Mouse (Mus musculus) forebrain, postnatal 0 days (tissue): ENCODE data around the gene Mertk. TPM values are rescaled to one million over a fixed set of nuclear protein-coding genes. Genes with fewer than 3 reads are reported as not detected.

Source experiments
- ATAC-seq: fragments of 200-750 bp; cut with Nextera tagmentation; 2 replicates; pipeline ENCODE4 v1.8.0; 2017; ENCODE audit warnings: mild to moderate bottlenecking, moderate library complexity
- DNase-seq: peaks from one replicate; pipeline ENCODE4 v3.0.0-alpha.2; 2015
- H3K27ac ChIP-seq: fragments of 300-500 bp; sonication (generic); 2 replicates; pipeline ENCODE4 v1.5.1; 2014; ENCODE audit warnings: low read depth, mild to moderate bottlenecking, antibody characterized with exemption, low read length, moderate library complexity, mixed read lengths
- H3K27me3 ChIP-seq: fragments of 300-500 bp; sonication (generic); 2 replicates; pipeline ENCODE4 v1.6.1; 2014; ENCODE audit warnings: mild to moderate bottlenecking, low read length, mixed read lengths; ENCODE audit not compliant: insufficient read depth
- H3K36me3 ChIP-seq: fragments of 300-500 bp; sonication (generic); 2 replicates; pipeline ENCODE4 v1.6.1; 2014; ENCODE audit warnings: mild to moderate bottlenecking, moderate library complexity; ENCODE audit not compliant: insufficient read depth
- H3K4me1 ChIP-seq: fragments of 300-500 bp; sonication (generic); 2 replicates; pipeline ENCODE4 v1.6.1; 2014; ENCODE audit warnings: antibody characterized with exemption; ENCODE audit not compliant: insufficient read depth
- H3K4me2 ChIP-seq: fragments of 300-500 bp; sonication (generic); 2 replicates; pipeline ENCODE4 v1.6.1; 2014; ENCODE audit warnings: low read depth, mild to moderate bottlenecking, moderate library complexity
- H3K4me3 ChIP-seq: fragments of 300-500 bp; sonication (generic); 2 replicates; pipeline ENCODE4 v1.5.1; 2014; ENCODE audit warnings: low read depth, low read length, mixed read lengths
- H3K9ac ChIP-seq: fragments of 300-500 bp; sonication (generic); 2 replicates; pipeline ENCODE4 v1.6.1; 2014; ENCODE audit warnings: mild to moderate bottlenecking
- H3K9me3 ChIP-seq: fragments of 300-500 bp; sonication (generic); 2 replicates; pipeline ENCODE4 v1.6.1; 2016; ENCODE audit warnings: low read length
- CTCF ChIP-seq: sonication (generic); IDR thresholded peaks from 2 replicates; pipeline ENCODE4 v1.5.1; 2016; ENCODE audit warnings: antibody characterized with exemption, control low read depth, low read depth
- whole genome bisulfite sequencing: fragments of 180-500 bp; shearing (Covaris S2); extraction: QIAGEN DNeasy Blood & Tissue Kit; methylation state at CpG from one replicate; pipeline ENCODE4 v1.1.7; 2014; 5-methylcytosine and 5-hydroxymethylcytosine counted together
- polyA plus RNA-seq: library from polyadenylated mRNA; unstranded; fragments of >200 nt; fragmentation: Nextera tagmentation; extraction: Ambion mirVana; gene quantifications from 2 replicates; pipeline ENCODE4 v1.2.1, GENCODE M21; 2015
- total RNA-seq: library from RNA; depleted of rRNA; stranded (reverse); fragments of >200 nt; gene quantifications from 2 replicates; pipeline ENCODE4 v1.2.3, GENCODE M21; 2014

Gene Mertk
- total and polyA plus RNA-seq, 2 experiments from 2014 or later: 1.7 to 6.1 TPM

DNA sequence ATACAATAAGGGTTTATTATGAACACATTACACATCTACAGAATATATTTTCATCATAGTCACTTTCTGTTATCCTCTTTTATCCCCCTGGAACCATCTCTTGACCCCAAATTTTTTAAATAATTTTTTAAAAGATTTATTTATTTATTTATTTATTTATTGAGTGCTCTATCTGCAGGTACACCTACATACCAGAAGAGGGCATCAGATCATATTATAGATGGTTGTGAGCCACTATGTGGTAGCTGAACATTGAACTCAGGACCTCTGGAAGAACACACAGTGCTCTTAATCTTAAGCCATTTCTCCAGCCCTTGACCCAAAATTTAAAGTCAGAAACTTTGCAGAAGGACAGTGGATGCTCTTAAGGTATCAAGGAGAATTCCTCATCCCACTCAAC, 4.2 kb upstream of the Mertk start:
- Histone ChIP-seq H3K4me2 (no peak overlapping the region), H3K36me3 (no peaks in the 10 kb centered on the region), H3K9ac (no peak overlapping the region), H3K9me3 (no peaks in the 10 kb centered on the region), H3K4me3 (no peak overlapping the region), H3K27me3 (peaks cover 26% of the 10 kb centered on the region), H3K4me1 (no peaks in the 10 kb centered on the region; the same call in 1 of the 2 replicates), H3K27ac (no peak overlapping the region)
- no peak for TF ChIP-seq CTCF
- DNase-seq: no peak
- no peak for ATAC-seq

DNA sequence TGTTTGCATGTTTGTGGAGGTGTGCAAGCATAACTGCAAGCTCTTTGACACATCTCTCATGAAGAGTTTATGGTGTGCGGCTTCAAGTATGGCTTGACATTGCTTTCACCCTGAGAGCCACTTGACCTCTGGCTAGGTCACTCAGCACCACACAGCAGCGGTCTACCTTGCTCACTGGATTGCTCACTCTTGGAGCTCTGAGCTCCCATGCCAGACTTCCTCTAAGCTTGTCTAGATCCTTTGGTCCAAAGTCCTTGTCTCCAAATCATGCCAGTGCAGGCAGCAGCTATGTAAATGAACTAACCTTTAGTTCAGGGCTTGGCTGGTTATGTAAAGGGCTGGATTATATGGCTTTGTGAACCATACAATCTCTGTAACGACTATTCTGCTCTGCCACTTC, 2.3 kb upstream of the Mertk start:
- no peak for TF ChIP-seq CTCF
- H3K4me3 ChIP-seq: no peak overlapping the region
- ATAC-seq (no peak), DNase-seq (no peak)
- no peaks in the 10 kb centered on the region for H3K9me3 ChIP-seq
- 79% methylated on average over 3 of the region's 3 CpGs for WGBS
- H3K27me3 ChIP-seq: peaks cover 28% of the 10 kb centered on the region
- no peak overlapping the region for H3K9ac ChIP-seq
- no peaks in the 10 kb centered on the region; the same call in 1 of the 2 replicates for H3K4me1 ChIP-seq
- no peak overlapping the region for H3K4me2 ChIP-seq
- no peaks in the 10 kb centered on the region for H3K36me3 ChIP-seq
- no peak overlapping the region for H3K27ac ChIP-seq

DNA sequence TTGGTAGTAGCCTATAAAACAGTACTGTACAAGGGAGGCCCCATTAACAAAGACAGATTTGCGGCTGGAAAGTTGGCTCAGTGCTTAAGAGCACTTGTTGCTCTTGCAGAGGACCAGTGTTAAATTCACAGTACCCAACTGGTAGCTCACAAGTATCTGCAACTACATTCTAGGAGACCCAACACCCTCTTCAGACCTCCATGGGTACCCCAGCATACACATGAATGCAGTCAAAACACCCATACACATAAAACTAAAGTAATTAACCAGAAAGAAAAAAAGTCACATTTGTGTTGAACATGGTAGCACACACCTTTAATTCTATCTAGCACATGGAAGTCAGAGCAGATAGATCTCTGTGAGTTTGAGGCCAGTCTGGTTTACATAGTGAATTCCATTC, 1.7 kb upstream of the Mertk start:
- DNase-seq (no peak), ATAC-seq (no peak)
- no peaks in the 10 kb centered on the region; the same call in 1 of the 2 replicates for H3K4me1 ChIP-seq
- no peak overlapping the region for H3K9ac ChIP-seq
- H3K36me3 ChIP-seq: no peaks in the 10 kb centered on the region
- 88% methylated on average over 1 of the region's 1 CpGs for WGBS
- H3K27me3 ChIP-seq: peaks cover 28% of the 10 kb centered on the region
- H3K4me3 ChIP-seq: no peak overlapping the region
- TF ChIP-seq CTCF: no peak
- H3K27ac ChIP-seq: no peak overlapping the region
- H3K4me2 ChIP-seq: no peak overlapping the region
- no peaks in the 10 kb centered on the region for H3K9me3 ChIP-seq

DNA sequence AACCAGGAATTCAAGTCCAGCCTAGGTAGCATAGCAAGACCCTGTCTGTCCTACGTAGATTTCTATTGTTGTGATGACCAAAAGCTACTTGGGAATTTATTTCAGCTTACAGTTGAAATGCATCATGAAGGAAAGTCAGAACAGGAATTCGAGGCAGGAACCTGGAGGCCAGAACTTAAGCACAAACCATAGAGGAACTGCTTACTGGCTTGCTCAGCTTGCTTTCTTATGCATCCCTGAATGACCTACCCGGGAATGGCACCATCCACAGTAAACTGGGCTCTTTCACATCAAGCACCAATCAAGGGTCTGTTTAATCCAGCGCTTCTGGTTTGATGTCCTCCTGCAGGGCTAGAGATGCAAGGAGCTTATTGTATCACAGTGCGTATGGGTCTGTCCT, 1.2 kb upstream of the Mertk start:
- Histone ChIP-seq H3K4me2 (peak overlapping the region; percentile 86), H3K27me3 (peaks cover 28% of the 10 kb centered on the region), H3K27ac (no peak overlapping the region), H3K4me1 (no peaks in the 10 kb centered on the region; the same call in 1 of the 2 replicates), H3K9ac (peak overlapping the region; percentile 37; the same call in 1 of the 2 replicates), H3K9me3 (no peaks in the 10 kb centered on the region), H3K4me3 (0 out of 2 replicates have a peak overlapping the region, but pooled peaks have one; percentile 43), H3K36me3 (no peaks in the 10 kb centered on the region)
- no peak for TF ChIP-seq CTCF
- no peak for ATAC-seq
- WGBS: 57% methylated on average over 5 of the region's 5 CpGs
- DNase-seq: no peak

DNA sequence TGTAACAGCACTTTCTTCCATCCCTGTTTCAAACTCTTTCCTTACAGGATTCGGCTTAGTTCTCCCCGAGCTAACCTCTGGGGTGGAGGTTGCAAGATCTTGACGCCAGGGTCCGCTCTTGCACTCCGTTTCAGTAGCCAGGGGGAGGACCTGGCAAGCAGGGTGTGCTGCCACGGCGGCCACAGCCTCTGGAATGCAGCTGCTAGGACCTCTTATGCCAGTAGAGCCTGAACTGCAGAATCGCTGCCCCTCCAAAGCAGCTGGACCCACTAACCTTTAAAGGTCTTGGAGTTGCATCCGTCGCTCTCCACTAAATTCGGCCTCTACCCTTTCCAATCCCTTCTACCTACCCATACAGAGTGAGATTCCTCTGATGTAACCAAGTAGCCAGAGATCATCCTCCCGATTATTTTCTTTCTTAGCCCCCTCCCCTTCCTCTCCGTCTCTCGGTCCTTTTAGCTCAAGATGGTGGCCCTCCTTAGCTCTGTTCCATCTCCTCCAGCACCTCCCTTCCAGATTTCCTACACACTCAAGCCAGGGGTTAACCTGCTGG, 540 bp upstream of the Mertk start:
- no peaks in the 10 kb centered on the region; the same call in 1 of the 2 replicates for H3K4me1 ChIP-seq
- under 1% methylated on average over 14 of the region's 14 CpGs for WGBS

DNA sequence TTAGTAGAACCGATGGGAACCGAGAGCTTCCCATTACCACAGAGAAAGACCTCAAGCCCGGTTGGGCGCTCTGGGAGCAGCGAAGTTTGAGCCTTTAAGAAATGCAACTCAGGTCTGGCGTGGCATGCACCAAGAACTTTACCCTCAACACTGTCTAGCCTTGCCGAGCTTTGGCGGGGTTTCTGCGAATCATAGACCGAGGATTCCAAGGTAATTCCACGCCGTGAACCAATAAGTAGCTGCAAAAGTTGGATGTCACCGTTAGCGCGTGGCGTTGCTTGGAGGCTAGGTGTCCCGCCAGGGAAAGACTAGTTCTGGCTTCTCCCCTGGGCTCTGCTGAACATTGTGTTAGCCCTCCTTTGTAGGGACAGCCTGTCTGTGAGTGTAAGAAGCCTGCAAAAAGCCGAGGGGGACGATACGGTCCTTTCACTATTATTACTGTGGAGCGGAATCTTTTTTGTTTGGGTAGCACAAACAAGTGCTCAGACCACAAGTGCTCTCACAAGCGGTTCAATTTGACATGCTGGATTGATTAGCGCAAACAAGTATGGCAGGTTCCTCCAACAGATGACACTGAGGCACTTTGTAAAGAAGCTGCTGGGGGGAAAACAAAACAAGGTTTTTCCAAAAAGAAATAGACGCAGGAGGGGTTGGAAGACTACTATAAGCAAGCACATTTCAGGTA, 587 bp downstream of the Mertk start:
- no peak for TF ChIP-seq CTCF
- ATAC-seq (0 out of 2 replicates have a peak, but pooled peaks have one; percentile 10), DNase-seq (peak; percentile 14)
- Histone ChIP-seq H3K27me3 (peaks cover 28% of the 10 kb centered on the region), H3K9ac (peak overlapping the region; percentile 39; the same call in 1 of the 2 replicates), H3K4me2 (peak overlapping the region; percentile 86), H3K4me1 (no peaks in the 10 kb centered on the region; the same call in 1 of the 2 replicates), H3K9me3 (no peaks in the 10 kb centered on the region), H3K4me3 (peak overlapping the region; percentile 43), H3K36me3 (no peaks in the 10 kb centered on the region), H3K27ac (no peak overlapping the region)
- 2% methylated on average over 24 of the region's 24 CpGs for WGBS

More for the DNA sequence above, 540 bp upstream of the Mertk start:
- Histone ChIP-seq H3K4me2 (peak overlapping the region; percentile 86), H3K9me3 (no peaks in the 10 kb centered on the region), H3K27ac (peak overlapping the region; percentile 30; the same call in 1 of the 2 replicates), H3K9ac (peak overlapping the region; percentile 37; the same call in 1 of the 2 replicates), H3K27me3 (peaks cover 28% of the 10 kb centered on the region), H3K4me3 (peak overlapping the region; percentile 43), H3K36me3 (no peaks in the 10 kb centered on the region)
- peak; percentile 83 for TF ChIP-seq CTCF
- DNase-seq (peak; percentile 78), ATAC-seq (peak; percentile 94)

DNA sequence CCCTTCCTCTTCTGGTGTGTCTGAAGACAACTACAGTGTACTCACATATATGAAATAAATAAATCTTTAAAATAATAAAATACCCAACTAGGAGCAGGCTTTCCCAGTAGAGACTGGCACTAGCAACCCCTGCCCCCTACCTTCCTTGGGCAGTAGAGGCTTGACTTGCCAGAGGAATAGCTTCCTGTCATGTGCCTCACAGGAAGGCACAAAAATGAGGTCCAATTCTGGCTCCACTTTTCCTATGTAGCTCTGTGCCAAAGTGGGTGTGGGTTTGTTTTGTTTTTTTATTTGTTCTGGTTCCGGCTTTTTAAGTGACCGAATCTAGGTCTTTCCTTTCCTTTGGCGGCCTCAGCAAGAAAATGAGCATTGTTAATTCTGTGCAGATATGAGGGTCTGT, 5.7 kb downstream of the Mertk start:
- Histone ChIP-seq H3K4me3 (no peak overlapping the region), H3K4me1 (no peaks in the 10 kb centered on the region), H3K9me3 (no peaks in the 10 kb centered on the region), H3K36me3 (no peaks in the 10 kb centered on the region), H3K27me3 (peaks cover 3% of the 10 kb centered on the region; the same call in 1 of the 2 replicates), H3K9ac (no peak overlapping the region), H3K4me2 (no peak overlapping the region), H3K27ac (no peak overlapping the region)
- DNase-seq (no peak), ATAC-seq (no peak)
- 87% methylated on average over 3 of the region's 3 CpGs for WGBS
- TF ChIP-seq CTCF: no peak
